Mouse (Mus musculus) layer of hippocampus, postnatal 14 days (tissue): ENCODE results near the gene Knop1. TPM values are rescaled to one million over a fixed set of nuclear protein-coding genes. Genes with fewer than 3 reads are reported as not detected.

Source experiments
- DNase-seq, 2 experiments: peaks; one replicate each; pipeline ENCODE4 v3.0.0; 2021 to 2022; ENCODE audit warnings: low spot score in 2 of 2, mixed read lengths in 1 of 2
- long read RNA-seq, 2 experiments: library from polyadenylated mRNA; stranded (forward); transcript quantifications; one replicate each; pipeline ENCODE4 v2.0.0; 2021
- total RNA-seq, 2 experiments: library from RNA; stranded (reverse); gene quantifications; 2 replicates each; pipeline ENCODE4 v1.2.3; 2021

Knop1 gene
- 10 to 100 TPM; 33.2 to 38.0 TPM for total RNA-seq
- long read RNA-seq, experiment 1, full-length matches to known transcripts: 26 of 36 reads
- long read RNA-seq, experiment 1, partial matches to known transcripts: 4 of 36 reads
- long read RNA-seq, experiment 1, other reads (novel, unspliced or antisense): 6 of 36 reads
- long read RNA-seq, experiment 2, full-length matches to known transcripts: 29 of 45 reads
- long read RNA-seq, experiment 2, partial matches to known transcripts: 9 of 45 reads
- long read RNA-seq, experiment 2, other reads (novel, unspliced or antisense): 7 of 45 reads

GRCm38 (mm10) chr7:118855877-118856304 is at the start of gene Knop1:
TSS of gene Knop1 (minus strand) at chr7:118856254.
- DNase-seq: no peak

GRCm38 (mm10) chr7:118904530-118904929 is 48.5 kb upstream of the Knop1 start:
- DNase-seq: no peak

DNA sequence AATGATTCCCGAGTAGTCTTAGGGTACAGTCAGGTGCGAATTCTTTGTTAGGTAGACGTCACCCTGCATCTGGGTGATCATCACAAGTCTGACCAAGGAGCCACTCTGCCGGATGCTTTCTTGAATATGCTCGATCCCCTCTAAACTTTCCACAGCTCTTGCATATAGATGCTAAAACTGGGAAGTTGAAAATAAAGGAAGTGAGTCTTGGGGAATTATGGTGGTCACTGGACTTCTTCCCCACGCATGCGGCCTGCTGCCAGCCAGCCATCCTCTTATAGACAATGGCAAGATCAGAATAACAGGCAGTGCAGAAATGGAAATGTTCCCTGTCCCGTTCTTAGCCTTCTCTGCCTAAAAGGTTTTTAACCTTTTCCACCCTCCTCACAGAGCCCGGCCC is 47.8 kb upstream of the Knop1 start:
- no peak for DNase-seq

- peak; percentile 26 to 30 for DNase-seq
Measured at GRCm38 (mm10) chr7:118902944-118903343, 46.9 kb upstream of the Knop1 start.

DNA sequence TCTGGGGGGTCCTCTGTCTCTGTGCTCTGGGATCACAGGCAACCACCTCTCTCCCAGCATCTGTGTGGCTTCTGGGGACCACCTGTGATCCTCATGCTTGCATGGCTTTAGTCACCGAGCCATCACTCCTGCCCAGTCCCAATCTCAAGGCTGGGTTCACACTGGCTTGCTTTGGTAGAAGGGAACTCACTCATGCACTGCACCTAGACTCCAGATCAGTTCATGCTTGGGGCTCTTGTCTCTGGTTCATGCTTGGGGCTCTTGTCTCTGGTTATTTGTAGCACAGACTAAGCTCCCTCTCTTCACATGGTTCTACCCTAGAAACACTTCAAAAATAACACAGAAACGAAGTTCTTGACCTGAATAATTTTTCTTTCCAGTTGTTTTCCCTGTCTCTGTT is 44.0 kb upstream of the Knop1 start:
- no peak for DNase-seq

GRCm38 (mm10) chr7:118898063-118898462 is 42.0 kb upstream of the Knop1 start:
- DNase-seq: no peak

GRCm38 (mm10) chr7:118895469-118896450 is 39.7 kb upstream of the Knop1 start:
- DNase-seq: no peak

GRCm38 (mm10) chr7:118889046-118889680 is 33.1 kb upstream of the Knop1 start:
- DNase-seq: peak; percentile 14 to 24

- no peak for DNase-seq
Measured at GRCm38 (mm10) chr7:118887303-118888055, 31.4 kb upstream of the Knop1 start.

DNA sequence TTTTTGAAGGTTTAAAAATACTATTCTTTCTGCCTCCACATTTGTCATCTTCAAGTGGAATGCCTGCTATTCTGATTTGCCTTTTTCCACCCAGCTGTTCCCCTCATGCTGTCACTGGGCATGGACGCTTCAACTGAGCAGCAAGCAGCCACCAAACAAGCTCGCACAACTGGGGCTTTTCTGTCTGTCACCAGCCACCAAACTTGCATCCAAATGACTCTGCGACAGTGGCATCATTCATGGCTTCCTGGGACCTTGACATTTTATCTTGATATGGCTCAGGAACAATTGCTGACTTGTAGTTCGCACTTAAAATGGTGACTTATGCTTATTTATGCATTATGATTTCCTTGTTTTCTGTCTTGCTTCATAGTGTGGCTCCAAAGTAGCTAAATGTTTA is 28.9 kb upstream of the Knop1 start:
- no peak for DNase-seq

- no peak for DNase-seq
Measured at GRCm38 (mm10) chr7:118883957-118884356, 27.9 kb upstream of the Knop1 start.

DNA sequence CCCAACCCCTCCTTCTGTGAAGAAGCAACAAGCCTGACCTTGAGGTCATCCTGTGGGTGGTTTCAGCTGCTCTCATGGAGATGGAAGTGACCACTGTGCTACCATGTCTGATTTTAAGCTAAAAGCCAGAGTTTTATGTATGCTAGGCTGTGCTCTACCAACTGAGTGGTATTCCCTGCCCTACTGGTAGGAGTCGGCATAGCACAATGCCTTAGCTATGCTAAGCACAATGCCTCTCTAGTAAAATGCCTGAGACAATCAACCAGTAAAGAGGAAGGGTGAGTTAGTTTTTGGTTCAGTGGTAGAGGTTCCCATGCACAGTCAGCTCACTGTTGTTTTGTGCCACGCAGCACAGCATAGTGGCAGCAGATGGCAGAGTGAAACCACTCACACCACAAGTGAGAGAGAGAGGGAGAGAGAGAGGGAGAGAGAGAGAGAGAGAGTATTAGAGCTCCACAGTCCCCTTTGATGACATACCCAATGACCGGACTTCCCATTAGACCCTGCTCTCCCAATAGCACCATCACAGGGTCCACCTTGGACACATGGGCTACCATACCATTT is 23.5 kb upstream of the Knop1 start:
- no peak for DNase-seq

DNA sequence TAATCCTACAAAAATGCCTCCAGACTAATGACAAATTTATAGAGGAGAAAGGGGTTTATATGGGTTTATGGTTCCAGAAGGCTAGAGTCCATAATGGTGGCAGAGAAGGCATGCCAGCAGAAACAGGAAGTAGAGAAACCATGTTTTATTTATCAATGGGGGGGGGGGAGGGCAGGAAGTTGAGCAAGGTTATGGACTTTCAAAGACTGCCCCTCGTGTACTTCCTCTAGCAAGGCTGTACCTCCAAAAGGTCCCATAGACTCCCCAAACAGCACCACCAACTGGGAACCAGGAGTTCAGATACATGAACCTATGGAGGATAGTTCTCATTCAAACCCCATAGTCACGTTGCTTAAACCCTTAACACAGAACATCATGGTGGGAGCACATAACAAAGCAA is 9.3 kb upstream of the Knop1 start:
- DNase-seq: no peak

- DNase-seq: no peak
Measured at GRCm38 (mm10) chr7:118858640-118859039, 2.6 kb upstream of the Knop1 start.

DNA sequence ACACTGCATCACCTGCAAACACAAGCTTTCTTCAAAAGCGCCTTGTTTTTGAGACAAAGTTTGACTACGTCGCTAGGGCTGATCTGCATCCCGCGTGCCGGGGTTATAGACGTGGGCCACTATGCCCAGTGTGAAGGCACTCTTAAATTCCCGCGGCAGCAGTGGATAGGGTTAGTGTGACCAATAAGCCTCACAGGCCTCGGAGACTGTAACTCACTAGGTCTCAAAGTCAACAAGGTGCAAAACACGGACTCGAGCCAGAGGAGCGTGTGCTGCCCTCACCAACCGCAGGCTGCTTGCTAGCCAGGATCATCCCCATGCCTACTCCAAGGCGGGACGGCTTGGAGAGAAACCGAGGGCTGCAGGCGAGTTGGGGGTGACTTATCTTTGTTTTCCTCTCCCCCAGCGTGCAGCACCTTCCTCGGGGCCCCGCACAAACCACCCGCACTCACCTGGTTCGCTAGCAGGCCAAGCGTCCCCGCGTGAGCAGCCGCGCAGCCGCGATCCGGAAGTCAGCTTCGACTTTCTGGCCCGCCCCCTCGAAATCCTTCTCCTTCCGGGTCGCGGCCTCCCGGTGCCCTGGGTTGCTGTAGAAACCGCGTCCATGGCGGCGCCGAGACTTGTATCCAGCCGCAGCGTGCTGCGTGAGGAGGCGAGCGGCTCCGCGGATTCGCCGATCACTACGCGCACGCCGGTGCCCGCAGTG is 730 bp downstream of the Knop1 start, which contains the start of gene Iqck:
Gene Iqck, plus strand, starts transcription at position 582 of the 706 bp plus-strand sequence.
- DNase-seq: peak; percentile 86 to 94

- no peak for DNase-seq
Measured at GRCm38 (mm10) chr7:118854606-118855005, 1.4 kb downstream of the Knop1 start.

GRCm38 (mm10) chr7:118852611-118853010 is 3.4 kb downstream of the Knop1 start:
- DNase-seq: no peak

GRCm38 (mm10) chr7:118851571-118851970 is 4.5 kb downstream of the Knop1 start:
- no peak for DNase-seq

- DNase-seq: no peak
Measured at GRCm38 (mm10) chr7:118850676-118851290, 5.3 kb downstream of the Knop1 start.
